Mouse (Mus musculus) fibroblast of lung, adult 2 months (primary cell): ENCODE measurements around the gene Ebf1.
A peak's percentile ranks its signal among the peaks of the same experiment; 100 is the strongest.

ENCODE experiments used
- DNase-seq: peaks from one replicate; pipeline ENCODE4 v3.0.0-alpha.2; 2011; ENCODE audit warnings: low read depth

The Ebf1 gene

GRCm38 (mm10) chr11:44740278-44741041 lies 123.3 kb downstream of the Ebf1 start:
- DNase-seq, result no peak

DNA sequence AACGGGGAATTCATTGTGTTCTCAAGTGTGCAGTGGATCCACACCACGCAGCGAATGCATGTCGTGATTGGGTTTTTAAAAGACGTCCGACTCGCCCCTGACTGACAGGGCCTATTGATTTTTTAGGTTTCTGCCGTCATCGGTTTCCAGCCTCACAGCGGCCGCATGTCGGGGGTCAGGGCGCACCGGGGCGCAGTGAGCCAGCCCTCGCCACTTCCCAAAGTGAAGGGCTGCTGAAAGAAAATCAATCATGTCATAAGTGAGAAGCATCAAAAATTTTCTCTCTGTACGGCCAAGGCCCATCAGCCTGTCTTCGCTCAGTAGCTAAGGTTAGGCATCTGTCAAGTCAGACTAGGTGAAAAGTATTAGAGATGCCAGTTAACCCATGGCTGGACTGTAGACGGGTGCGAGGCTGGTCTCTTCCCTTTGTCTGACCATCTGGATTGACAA lies 124.0 kb downstream of the Ebf1 start:
- DNase-seq, result no peak

- no peak for DNase-seq
Measured at GRCm38 (mm10) chr11:44744446-44744845, 127.3 kb downstream of the Ebf1 start.

DNA sequence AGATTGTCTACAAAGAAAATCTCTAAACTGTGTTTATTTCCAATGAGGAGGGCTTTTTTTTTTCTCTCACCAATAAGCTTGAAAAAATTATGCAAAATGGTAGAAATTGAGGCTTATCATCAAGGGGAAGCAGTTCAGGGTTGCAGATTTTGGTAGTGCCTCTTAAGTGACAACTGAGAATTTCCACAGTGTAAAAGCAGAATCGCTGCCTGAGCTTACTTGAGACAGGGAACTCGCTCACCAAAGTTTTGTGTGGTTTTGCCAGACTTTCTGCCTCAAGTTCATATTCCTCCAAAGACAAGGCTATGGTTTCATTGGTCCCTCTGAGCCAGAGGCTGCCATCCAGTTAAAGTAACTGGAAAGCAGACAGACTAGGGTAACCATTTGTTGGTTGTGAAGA lies 128.8 kb downstream of the Ebf1 start:
- DNase-seq, result no peak

GRCm38 (mm10) chr11:44746731-44747130 lies 129.6 kb downstream of the Ebf1 start:
- no peak for DNase-seq

- no peak for DNase-seq
Measured at GRCm38 (mm10) chr11:44749309-44749708, 132.2 kb downstream of the Ebf1 start.

- no peak for DNase-seq
Measured at GRCm38 (mm10) chr11:44754336-44754735, 137.2 kb downstream of the Ebf1 start.

DNA sequence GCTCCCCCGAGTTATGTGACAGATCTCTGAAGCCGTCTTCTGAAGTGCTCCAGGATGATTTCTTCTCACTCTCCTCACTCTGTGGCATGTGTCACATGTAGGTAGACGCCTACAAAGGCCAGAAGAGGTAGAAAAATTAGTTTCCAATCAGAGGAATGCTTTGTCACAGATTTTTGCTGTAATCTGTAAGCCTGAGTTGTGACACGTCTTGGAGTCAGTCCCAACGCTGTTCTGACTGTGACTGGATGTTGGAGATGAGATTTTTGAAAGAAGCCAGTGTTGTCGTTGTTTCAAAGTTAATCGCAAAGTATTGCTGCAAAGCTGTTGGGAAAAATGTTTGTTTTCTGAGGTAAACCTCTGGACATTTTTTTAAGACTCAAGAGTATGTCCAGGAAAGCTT lies 139.2 kb downstream of the Ebf1 start:
- no peak for DNase-seq

- DNase-seq, result no peak
Measured at GRCm38 (mm10) chr11:44758857-44759256, 141.7 kb downstream of the Ebf1 start.

- DNase-seq, result no peak
Measured at GRCm38 (mm10) chr11:44761128-44761996, 144.2 kb downstream of the Ebf1 start.

DNA sequence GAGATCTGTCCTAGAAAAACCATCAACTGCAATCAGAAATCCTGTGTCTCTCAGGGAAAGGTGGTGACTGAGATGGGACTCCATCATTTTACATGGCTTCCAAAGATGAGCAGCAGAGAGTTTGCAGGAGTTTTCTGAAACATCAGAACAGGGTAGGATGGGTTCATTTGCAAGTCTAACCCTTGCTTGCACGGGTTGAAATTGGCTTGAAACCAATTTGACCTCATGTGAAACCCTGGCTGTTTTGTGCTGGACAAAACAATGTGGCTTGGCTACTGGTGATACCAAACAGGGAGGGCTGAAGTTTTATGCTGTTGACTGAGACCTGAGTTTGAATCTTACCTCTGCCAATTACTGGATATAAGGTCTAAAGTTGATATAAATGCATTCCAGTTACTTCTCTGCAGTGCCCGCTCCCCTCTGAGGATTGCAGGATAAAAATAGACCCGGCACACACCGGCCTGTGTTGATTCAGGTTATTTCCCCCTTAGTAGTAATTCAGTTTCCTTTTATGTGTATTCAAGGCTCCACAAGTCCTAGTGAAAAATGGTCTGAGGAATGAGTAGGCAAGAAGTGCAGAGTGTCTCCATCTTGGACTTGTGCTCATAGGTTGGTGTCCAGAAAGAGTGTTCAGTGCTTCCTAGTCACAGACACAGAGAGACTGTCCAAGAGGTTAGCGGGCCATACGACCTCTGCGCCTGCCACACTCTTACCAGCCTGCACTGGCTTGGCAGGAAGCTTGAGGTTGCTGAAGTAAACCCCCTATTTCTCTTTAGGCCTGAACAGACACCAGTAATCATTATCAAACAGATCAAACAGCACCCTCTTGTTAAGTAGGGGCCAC lies 147.1 kb downstream of the Ebf1 start:
- DNase-seq, result no peak

GRCm38 (mm10) chr11:44764988-44765387 lies 147.9 kb downstream of the Ebf1 start:
- DNase-seq, result no peak

DNA sequence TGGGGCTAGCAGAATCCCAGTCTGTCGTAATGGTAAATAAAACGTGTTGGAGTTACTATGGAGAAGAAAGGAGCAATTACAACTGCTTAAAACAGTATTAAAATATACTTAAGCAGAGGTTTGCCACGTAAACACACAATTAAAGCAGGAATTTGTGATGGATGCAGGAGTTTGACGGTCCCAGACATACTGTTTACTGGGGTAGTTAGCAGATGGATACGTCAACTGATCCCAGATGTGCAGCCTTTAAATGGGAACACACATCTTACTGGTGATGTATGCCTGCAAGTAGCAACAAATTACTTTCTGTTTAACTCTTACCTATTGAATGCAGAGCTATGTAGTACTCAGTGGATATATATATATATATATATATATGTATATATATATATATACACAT lies 149.1 kb downstream of the Ebf1 start:
- no peak for DNase-seq

DNA sequence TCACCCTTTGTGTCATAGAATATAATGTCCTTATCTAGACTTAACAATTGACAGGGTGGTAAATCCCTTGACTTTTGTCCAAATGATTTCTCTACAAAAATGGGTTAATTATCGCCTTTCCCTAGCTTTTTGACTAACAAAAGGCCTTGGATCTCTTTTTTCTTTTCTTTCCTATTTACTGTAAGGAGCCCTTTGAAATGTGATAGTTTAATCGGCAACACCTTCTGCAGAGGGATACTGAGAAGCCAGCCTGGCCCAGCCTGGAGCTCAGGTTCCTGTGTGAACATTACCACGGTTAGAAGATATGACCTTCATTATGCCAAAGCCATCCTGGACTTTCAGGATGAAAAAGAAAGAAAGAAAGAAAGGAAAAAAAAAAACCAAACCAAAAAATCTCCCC lies 150.2 kb downstream of the Ebf1 start:
- DNase-seq, result no peak

GRCm38 (mm10) chr11:44768346-44768745 lies 151.2 kb downstream of the Ebf1 start:
- no peak for DNase-seq

- DNase-seq, result no peak
Measured at GRCm38 (mm10) chr11:44770989-44771564, 154.0 kb downstream of the Ebf1 start.

GRCm38 (mm10) chr11:44774411-44774810 lies 157.3 kb downstream of the Ebf1 start:
- no peak for DNase-seq

- DNase-seq, result no peak
Measured at GRCm38 (mm10) chr11:44775549-44775948, 158.4 kb downstream of the Ebf1 start.

DNA sequence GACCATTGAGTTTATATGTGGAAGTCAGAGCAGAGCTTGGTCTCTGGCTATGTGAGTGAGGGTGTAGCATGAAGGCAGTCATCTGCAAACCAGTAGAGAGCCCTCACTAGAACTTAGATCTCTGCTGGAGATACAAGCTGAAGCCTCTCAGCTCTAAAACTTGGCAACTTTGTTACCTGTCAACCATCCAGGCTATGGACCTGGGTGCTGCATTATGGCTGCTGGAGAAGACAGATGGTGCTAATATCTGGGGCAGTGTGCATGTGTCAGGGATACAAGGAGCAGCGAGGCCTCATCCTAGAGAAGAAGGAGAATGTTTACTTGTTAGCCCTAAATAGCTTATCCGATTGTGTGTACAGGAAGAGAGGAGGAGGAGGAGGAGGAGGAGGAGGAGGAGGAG lies 159.4 kb downstream of the Ebf1 start:
- no peak for DNase-seq

- DNase-seq, result no peak
Measured at GRCm38 (mm10) chr11:44777331-44778310, 160.5 kb downstream of the Ebf1 start.

DNA sequence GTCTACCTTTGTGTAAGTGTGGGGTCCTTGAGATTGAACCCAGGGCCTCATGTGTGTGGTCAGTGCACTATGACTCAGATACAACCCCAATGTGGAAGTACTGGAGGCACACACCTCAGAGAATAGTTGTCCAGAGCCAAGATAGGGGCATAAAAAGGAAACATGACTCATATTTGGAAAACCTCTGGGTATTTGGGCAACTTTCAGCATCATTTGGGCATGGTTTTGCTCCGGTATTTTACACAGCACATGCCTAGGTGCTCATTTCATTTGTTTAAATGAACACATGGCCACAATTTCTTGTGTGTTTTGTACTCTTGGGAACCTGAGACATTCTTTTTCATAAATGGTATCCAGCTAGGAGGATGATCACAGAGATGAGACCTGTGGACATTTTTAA lies 161.9 kb downstream of the Ebf1 start:
- DNase-seq, result peak; percentile 27
